Mouse (Mus musculus) thymus, postnatal 10 days (tissue): ENCODE measurements around the gene Rhox4g.
"Not testable (repeated sequence)": the region's sequence is repeated elsewhere in the genome, so short reads cannot be mapped to it uniquely, and the experiment has no call there.

Experiments used
- DNase-seq, 2 experiments: peaks; one replicate each; pipeline ENCODE4 v3.0.0; 2021; ENCODE audit warnings: low spot score in 2 of 2

Rhox4g gene

GRCm38 (mm10) chrX:37651227-37651626 is at the start of gene Rhox4g:
Gene Rhox4g (minus strand): TSS chrX:37651327.
- not testable (repeated sequence) for DNase-seq

GRCm38 (mm10) chrX:37692261-37692660 is 41.1 kb upstream of the Rhox4g start:
- no peak for DNase-seq

- DNase-seq = no peak
Observed at GRCm38 (mm10) chrX:37683031-37683715, 32.0 kb upstream of the Rhox4g start.

GRCm38 (mm10) chrX:37673177-37673576 is 22.1 kb upstream of the Rhox4g start, which contains the start of gene Rhox2h:
Gene Rhox2h (minus strand): TSS chrX:37673277.
- DNase-seq = not testable (repeated sequence)

GRCm38 (mm10) chrX:37668664-37669063 is 17.5 kb upstream of the Rhox4g start, which contains the start of gene Rhox3h:
Gene Rhox3h (minus strand): TSS chrX:37668764.
- DNase-seq = not testable (repeated sequence)

- DNase-seq = not testable (repeated sequence)
Observed at GRCm38 (mm10) chrX:37643370-37643769, 7.8 kb downstream of the Rhox4g start, which contains the start of gene Rhox2g. Gene Rhox2g (minus strand): TSS chrX:37643470.

- DNase-seq = not testable (repeated sequence)
Observed at GRCm38 (mm10) chrX:37628512-37628911, 22.6 kb downstream of the Rhox4g start, which contains the start of gene Rhox3g. Gene Rhox3g (minus strand): TSS chrX:37628612.

- not testable (repeated sequence) for DNase-seq
Observed at GRCm38 (mm10) chrX:37607604-37608003, 43.5 kb downstream of the Rhox4g start, which contains the start of gene Rhox4f. Gene Rhox4f (minus strand): TSS chrX:37607704.
